Comparison of ENCODE assay signal across 19 mouse cellular contexts in genomic region chr14:18341088-18341487, GRCm38 (mm10). TPM values are rescaled to one million over a fixed set of nuclear protein-coding genes. Genes with fewer than 3 reads are reported as not detected.
DNase-seq lines count a peak whose midpoint lies in the region; ATAC-seq and TF ChIP-seq lines count a peak whose summit lies in the region.
"Had no signal": no experiment of that assay in that cellular context is flagged by ENCODE, and none has a peak within 500 bp of the region (broad histone marks: within the 10 kb centered on the region; RNA-seq: fewer than 3 reads in every experiment).

No protein-coding gene starts in this region.

- TF ChIP-seq CTCF in brain, embryonic 14.5 days (IDR thresholded peaks at IDR 0.05; ENCODE audit: borderline replicate concordance, extremely low read depth, insufficient read depth, insufficient read length), result no peak

- no peak for ATAC-seq in embryonic facial prominence, embryonic 14.5 days (ENCODE audit: low read depth)
- no peak for ATAC-seq in kidney, embryonic 14.5 days (ENCODE audit: low FRiP score, low TSS enrichment)
- ATAC-seq: midbrain, embryonic 16.5 days had no signal

- H3K9me3 ChIP-seq in embryonic facial prominence, embryonic 14.5 days (ENCODE audit: control insufficient read depth, low read length), result no peaks in the 10 kb centered on the region
- H3K9me3 ChIP-seq in embryonic facial prominence, embryonic 10.5 days, result no peaks in the 10 kb centered on the region
- no peaks in the 10 kb centered on the region for H3K9me3 ChIP-seq in kidney, embryonic 14.5 days (ENCODE audit: control insufficient read depth, low read length)
- H3K9me3 ChIP-seq: embryonic facial prominence, embryonic 13.5 days; heart, embryonic 15.5 days; hindbrain, embryonic 10.5 days; limb, embryonic 13.5 days had no signal

- DNase-seq in embryonic facial prominence, embryonic 14.5 days (ENCODE audit: low spot score), result peak; percentile 43
- no peak for DNase-seq in embryonic facial prominence, embryonic 10.5 days (ENCODE audit: low spot score)
- DNase-seq in kidney, postnatal 14 days, result peak; percentile 23
- DNase-seq in brain, embryonic 14.5 days (ENCODE audit: low read depth), result peak; percentile 34
- DNase-seq in cerebellum, adult 9-11 months, result peak; percentile 81
- DNase-seq in lung, postnatal 36 days, result no peak
- DNase-seq in left cerebral cortex, adult 9 months (ENCODE audit: low spot score in 2 of 2), result no peak
- DNase-seq: B cell, adult 2 months; kidney, adult 11 months; lung, adult 2 months; right cerebral cortex, postnatal 4 days; thymus, adult 18-20 months had no signal

- no peak overlapping the region for H3K4me3 ChIP-seq in embryonic facial prominence, embryonic 14.5 days (ENCODE audit: low read depth, low read length)
- H3K4me3 ChIP-seq in embryonic facial prominence, embryonic 10.5 days, result no peak overlapping the region
- no peak overlapping the region for H3K4me3 ChIP-seq in kidney, embryonic 14.5 days (ENCODE audit: low read length)
- H3K4me3 ChIP-seq: embryonic facial prominence, embryonic 13.5 days; heart, embryonic 15.5 days; hindbrain, embryonic 10.5 days; layer of hippocampus, adult 2 months; limb, embryonic 13.5 days had no signal

- no peak overlapping the region for H3K27ac ChIP-seq in embryonic facial prominence, embryonic 14.5 days (replicated peaks; ENCODE audit: low read depth, low read length)
- no peak overlapping the region for H3K27ac ChIP-seq in embryonic facial prominence, embryonic 10.5 days (replicated peaks)
- no peak overlapping the region for H3K27ac ChIP-seq in kidney, embryonic 14.5 days (ENCODE audit: low read depth, low read length)
- H3K27ac ChIP-seq: embryonic facial prominence, embryonic 13.5 days; heart, embryonic 15.5 days; hindbrain, embryonic 10.5 days; layer of hippocampus, adult 2 months; limb, embryonic 13.5 days had no signal

- no peaks in the 10 kb centered on the region for H3K36me3 ChIP-seq in embryonic facial prominence, embryonic 14.5 days (ENCODE audit: control insufficient read depth, insufficient read depth, low read length)
- no peaks in the 10 kb centered on the region for H3K36me3 ChIP-seq in embryonic facial prominence, embryonic 10.5 days (replicated peaks)
- no peaks in the 10 kb centered on the region for H3K36me3 ChIP-seq in kidney, embryonic 14.5 days (ENCODE audit: control insufficient read depth, insufficient read depth, low read length)
- H3K36me3 ChIP-seq: embryonic facial prominence, embryonic 13.5 days; heart, embryonic 15.5 days; hindbrain, embryonic 10.5 days; limb, embryonic 13.5 days had no signal

- no peak overlapping the region for H3K9ac ChIP-seq in embryonic facial prominence, embryonic 14.5 days (ENCODE audit: low read depth, low read length)
- H3K9ac ChIP-seq in kidney, embryonic 14.5 days (ENCODE audit: low read depth, low read length), result no peak overlapping the region
- H3K9ac ChIP-seq: embryonic facial prominence, embryonic 13.5 days; heart, embryonic 15.5 days; limb, embryonic 13.5 days had no signal

- no peak overlapping the region for H3K4me2 ChIP-seq in embryonic facial prominence, embryonic 14.5 days (ENCODE audit: low read depth, low read length)
- no peak overlapping the region for H3K4me2 ChIP-seq in kidney, embryonic 14.5 days (replicated peaks; ENCODE audit: low read depth, low read length)
- H3K4me2 ChIP-seq: embryonic facial prominence, embryonic 13.5 days; heart, embryonic 15.5 days; limb, embryonic 13.5 days had no signal

- TF ChIP-seq POLR2A in brain, embryonic 14.5 days (IDR thresholded peaks at IDR 0.05; ENCODE audit: borderline replicate concordance, extremely low read depth, insufficient read depth, insufficient read length, poor library complexity, severe bottlenecking), result no peak

- WGBS in embryonic facial prominence, embryonic 14.5 days, result 75% methylated on average over 3 of the region's 3 CpGs
- WGBS in embryonic facial prominence, embryonic 10.5 days, result 95% methylated on average over 3 of the region's 3 CpGs
- WGBS in kidney, embryonic 14.5 days, result 83% methylated on average over 3 of the region's 3 CpGs

- H3K4me1 ChIP-seq in embryonic facial prominence, embryonic 14.5 days (ENCODE audit: control insufficient read depth, insufficient read depth, low read length), result no peaks in the 10 kb centered on the region
- H3K4me1 ChIP-seq in embryonic facial prominence, embryonic 10.5 days, result no peaks in the 10 kb centered on the region
- no peaks in the 10 kb centered on the region for H3K4me1 ChIP-seq in kidney, embryonic 14.5 days (ENCODE audit: control insufficient read depth, insufficient read depth, low read length)
- H3K4me1 ChIP-seq: embryonic facial prominence, embryonic 13.5 days; heart, embryonic 15.5 days; limb, embryonic 13.5 days had no signal

- no peaks in the 10 kb centered on the region for H3K27me3 ChIP-seq in embryonic facial prominence, embryonic 14.5 days (replicated peaks; ENCODE audit: control insufficient read depth, insufficient read depth, low read length)
- no peaks in the 10 kb centered on the region for H3K27me3 ChIP-seq in embryonic facial prominence, embryonic 10.5 days (replicated peaks; ENCODE audit: low read depth, poor library complexity, severe bottlenecking)
- no peaks in the 10 kb centered on the region for H3K27me3 ChIP-seq in kidney, embryonic 14.5 days (ENCODE audit: control insufficient read depth, insufficient read depth, low read length)
- H3K27me3 ChIP-seq: embryonic facial prominence, embryonic 13.5 days; heart, embryonic 15.5 days; limb, embryonic 13.5 days had no signal

RNA-seq across cellular contexts. Expression of gene Ube2e1, which starts 9.4 kb away (rescaled TPM):
- 48.1 and 48.4 TPM in 2 replicates for polyA plus RNA-seq in embryonic facial prominence, embryonic 14.5 days (2014; fragmentation: Nextera tagmentation; extraction: Ambion mirVana)
- 163 and 165 TPM in 2 replicates for polyA plus RNA-seq in embryonic facial prominence, embryonic 10.5 days (2016; fragmentation: Nextera tagmentation; extraction: Ambion mirVana)
- 48.9 and 120 TPM in 2 replicates for polyA plus RNA-seq in kidney, embryonic 14.5 days (2014; fragmentation: Nextera tagmentation; extraction: Ambion mirVana)
- polyA plus RNA-seq in brain, embryonic 14.5 days (2012; rRNA removed), result 135 and 149 TPM in 2 replicates

Comparison
In these comparisons a context has a peak if more than half of its experiments do, and no peak if none do; other contexts are left out.
1. DNase-seq: peak in embryonic facial prominence, embryonic 14.5 days (single experiment), kidney, postnatal 14 days (single experiment), brain, embryonic 14.5 days (single experiment) and cerebellum, adult 9-11 months (single experiment); none in embryonic facial prominence, embryonic 10.5 days (single experiment), lung, postnatal 36 days (single experiment) and left cerebral cortex, adult 9 months (0 of 2).